Mouse (Mus musculus): Measurements from ENCODE around the gene Robo1. TPM values are rescaled to one million over a fixed set of nuclear protein-coding genes. Genes with fewer than 3 reads are reported as not detected.

Robo1 gene
- polyA plus RNA-seq, 1 experiment from 2014 or later, result 41.4 TPM

- Histone ChIP-seq H3K4me1 (replicated peaks; ENCODE audit: control insufficient read depth, insufficient read depth, low read length) (no peaks in the 10 kb centered on the region), H3K27ac (ENCODE audit: low read depth, low read length) (no peak overlapping the region), H3K9me3 (ENCODE audit: control insufficient read depth, low read length) (no peaks in the 10 kb centered on the region), H3K4me2 (ENCODE audit: low read depth, low read length, severe bottlenecking) (no peak overlapping the region), H3K4me3 (ENCODE audit: low read depth, low read length) (no peak overlapping the region), H3K9ac (ENCODE audit: low read length) (no peak overlapping the region), H3K27me3 (ENCODE audit: control insufficient read depth, insufficient read depth, low read length) (no peaks in the 10 kb centered on the region), H3K36me3 (ENCODE audit: control insufficient read depth, insufficient read depth, low read length) (no peaks in the 10 kb centered on the region)
- DNase-seq (ENCODE audit: low spot score) (no peak), ATAC-seq (replicated peaks; ENCODE audit: low FRiP score) (no peak)
- WGBS, result 80% methylated on average over 3 of the region's 3 CpGs
These were observed 279.4 kb downstream of the Robo1 start for GRCm38 (mm10) chr16:72587376-72588072.

- DNase-seq (ENCODE audit: low spot score) (no peak), ATAC-seq (replicated peaks; ENCODE audit: low FRiP score) (no peak)
- no peaks in the 10 kb centered on the region for H3K9me3 ChIP-seq (ENCODE audit: control insufficient read depth, low read length)
- peaks cover 4% of the 10 kb centered on the region; the same call in 1 of the 2 replicates for H3K27me3 ChIP-seq (ENCODE audit: control insufficient read depth, insufficient read depth, low read length)
- no peak overlapping the region for H3K27ac ChIP-seq (ENCODE audit: low read depth, low read length)
- no peaks in the 10 kb centered on the region for H3K4me1 ChIP-seq (replicated peaks; ENCODE audit: control insufficient read depth, insufficient read depth, low read length)
- H3K4me3 ChIP-seq (ENCODE audit: low read depth, low read length), result no peak overlapping the region
- H3K9ac ChIP-seq (ENCODE audit: low read length), result no peak overlapping the region
- no peaks in the 10 kb centered on the region for H3K36me3 ChIP-seq (ENCODE audit: control insufficient read depth, insufficient read depth, low read length)
- 77% methylated on average over 4 of the region's 4 CpGs for WGBS
- H3K4me2 ChIP-seq (ENCODE audit: low read depth, low read length, severe bottlenecking), result no peak overlapping the region
These were observed 295.5 kb downstream of the Robo1 start for GRCm38 (mm10) chr16:72603487-72604206.

DNA sequence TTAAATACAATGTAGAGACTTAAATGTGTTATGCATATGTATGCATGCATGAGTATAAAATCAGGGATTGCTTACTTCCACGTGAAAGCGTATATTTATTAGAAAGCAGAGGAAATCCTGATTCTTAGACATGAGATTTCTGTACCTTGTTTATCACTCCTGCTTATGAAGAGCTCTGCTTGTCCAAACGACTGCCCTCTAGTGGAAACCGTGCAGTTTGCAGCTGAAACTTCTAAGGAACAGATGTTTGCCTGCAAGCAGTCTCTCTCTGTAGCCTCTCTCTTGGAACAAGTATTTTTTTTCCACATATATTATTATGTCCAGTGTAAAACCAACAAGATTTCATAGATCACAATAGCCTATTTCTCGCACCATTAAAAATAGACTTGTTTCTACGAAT lies 297.0 kb downstream of the Robo1 start:
- no peaks in the 10 kb centered on the region for H3K36me3 ChIP-seq (ENCODE audit: control insufficient read depth, insufficient read depth, low read length)
- WGBS, result 21% methylated on average over 6 of the region's 6 CpGs
- peak; percentile 66; the same call in 1 of the 2 replicates for ATAC-seq (replicated peaks; ENCODE audit: low FRiP score)

GRCm38 (mm10) chr16:72610661-72611112 lies 302.6 kb downstream of the Robo1 start:
- Histone ChIP-seq H3K9ac (ENCODE audit: low read length) (no peak overlapping the region), H3K9me3 (ENCODE audit: control insufficient read depth, low read length) (no peaks in the 10 kb centered on the region), H3K4me2 (ENCODE audit: low read depth, low read length, severe bottlenecking) (no peak overlapping the region), H3K27ac (ENCODE audit: low read depth, low read length) (no peak overlapping the region), H3K27me3 (ENCODE audit: control insufficient read depth, insufficient read depth, low read length) (peaks cover 11% of the 10 kb centered on the region), H3K4me1 (replicated peaks; ENCODE audit: control insufficient read depth, insufficient read depth, low read length) (0 out of 2 replicates have a peak, but pooled peaks cover 1% of the 10 kb centered on the region), H3K4me3 (ENCODE audit: low read depth, low read length) (no peak overlapping the region), H3K36me3 (ENCODE audit: control insufficient read depth, insufficient read depth, low read length) (no peaks in the 10 kb centered on the region)
- 2% methylated on average over 4 of the region's 4 CpGs for WGBS
- DNase-seq (ENCODE audit: low spot score), result peak; percentile 55
- peak; percentile 75 for ATAC-seq (replicated peaks; ENCODE audit: low FRiP score)

More for the DNA sequence above, 297.0 kb downstream of the Robo1 start:
- no peaks in the 10 kb centered on the region for H3K9me3 ChIP-seq (ENCODE audit: control insufficient read depth, low read length)
- DNase-seq (ENCODE audit: low spot score), result peak; percentile 85
- H3K4me3 ChIP-seq (ENCODE audit: low read depth, low read length), result no peak overlapping the region
- no peak overlapping the region for H3K27ac ChIP-seq (ENCODE audit: low read depth, low read length)
- H3K27me3 ChIP-seq (ENCODE audit: control insufficient read depth, insufficient read depth, low read length), result peaks cover 7% of the 10 kb centered on the region
- H3K4me2 ChIP-seq (ENCODE audit: low read depth, low read length, severe bottlenecking), result no peak overlapping the region
- no peak overlapping the region for H3K9ac ChIP-seq (ENCODE audit: low read length)
- no peaks in the 10 kb centered on the region for H3K4me1 ChIP-seq (replicated peaks; ENCODE audit: control insufficient read depth, insufficient read depth, low read length)

- no peak for DNase-seq (ENCODE audit: low spot score)
- Histone ChIP-seq H3K27me3 (ENCODE audit: control insufficient read depth, insufficient read depth, low read length) (peaks cover 4% of the 10 kb centered on the region; the same call in 1 of the 2 replicates), H3K27ac (ENCODE audit: low read depth, low read length) (no peak overlapping the region), H3K4me2 (ENCODE audit: low read depth, low read length, severe bottlenecking) (no peak overlapping the region), H3K9ac (ENCODE audit: low read length) (no peak overlapping the region), H3K4me1 (replicated peaks; ENCODE audit: control insufficient read depth, insufficient read depth, low read length) (0 out of 2 replicates have a peak, but pooled peaks cover 1% of the 10 kb centered on the region), H3K36me3 (ENCODE audit: control insufficient read depth, insufficient read depth, low read length) (no peaks in the 10 kb centered on the region), H3K4me3 (ENCODE audit: low read depth, low read length) (no peak overlapping the region), H3K9me3 (ENCODE audit: control insufficient read depth, low read length) (no peaks in the 10 kb centered on the region)
- 0% methylated on average over 1 of the region's 1 CpGs for WGBS
- no peak for ATAC-seq (replicated peaks; ENCODE audit: low FRiP score)
These were observed 306.8 kb downstream of the Robo1 start for GRCm38 (mm10) chr16:72614898-72615297.

DNA sequence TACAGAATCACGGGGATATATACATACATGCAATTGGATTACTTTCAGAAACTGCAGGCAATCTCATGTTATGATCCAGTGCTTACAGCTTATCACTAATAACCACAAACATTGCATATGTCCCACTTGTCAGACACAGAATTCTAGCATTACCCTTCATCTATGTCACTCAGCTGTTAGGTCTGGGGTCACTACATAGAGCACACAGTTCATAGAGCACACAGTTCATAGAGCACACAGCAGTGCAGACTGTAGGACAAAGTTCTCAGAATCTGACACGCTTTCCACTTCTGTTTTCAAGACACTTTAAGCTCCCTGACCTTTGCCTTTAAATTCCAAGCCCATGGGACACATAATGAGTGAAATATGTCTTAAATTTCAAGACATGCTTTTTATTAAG lies 307.3 kb downstream of the Robo1 start:
- Histone ChIP-seq H3K27ac (ENCODE audit: low read depth, low read length) (no peak overlapping the region), H3K4me1 (replicated peaks; ENCODE audit: control insufficient read depth, insufficient read depth, low read length) (0 out of 2 replicates have a peak, but pooled peaks cover 1% of the 10 kb centered on the region), H3K36me3 (ENCODE audit: control insufficient read depth, insufficient read depth, low read length) (no peaks in the 10 kb centered on the region), H3K4me2 (ENCODE audit: low read depth, low read length, severe bottlenecking) (no peak overlapping the region), H3K9ac (ENCODE audit: low read length) (no peak overlapping the region), H3K9me3 (ENCODE audit: control insufficient read depth, low read length) (no peaks in the 10 kb centered on the region), H3K4me3 (ENCODE audit: low read depth, low read length) (no peak overlapping the region), H3K27me3 (ENCODE audit: control insufficient read depth, insufficient read depth, low read length) (peaks cover 4% of the 10 kb centered on the region; the same call in 1 of the 2 replicates)
- DNase-seq (ENCODE audit: low spot score) (no peak), ATAC-seq (replicated peaks; ENCODE audit: low FRiP score) (no peak)
- WGBS, result 58% methylated on average over 2 of the region's 2 CpGs

DNA sequence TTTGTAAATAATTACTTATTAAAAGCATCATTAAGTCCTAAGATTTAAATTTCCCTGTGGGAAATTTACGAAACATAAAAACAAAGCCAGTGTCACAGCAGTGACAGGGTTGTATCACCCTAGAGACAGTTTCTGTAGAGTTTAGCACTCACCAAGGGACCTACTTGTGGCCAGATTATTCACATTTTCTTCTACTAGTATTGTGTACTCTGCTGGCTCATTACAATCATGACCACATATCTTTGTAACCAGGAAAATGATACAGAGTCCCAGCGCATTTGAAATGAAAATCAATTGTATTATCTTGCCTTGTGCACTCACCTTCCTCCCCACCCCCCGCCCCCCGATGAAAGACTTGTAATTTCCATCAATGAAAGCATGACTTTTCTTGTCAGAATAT lies 314.3 kb downstream of the Robo1 start:
- ATAC-seq (replicated peaks; ENCODE audit: low FRiP score) (no peak), DNase-seq (ENCODE audit: low spot score) (no peak)
- H3K9ac ChIP-seq (ENCODE audit: low read length), result no peak overlapping the region
- no peaks in the 10 kb centered on the region for H3K27me3 ChIP-seq (ENCODE audit: control insufficient read depth, insufficient read depth, low read length)
- whole genome bisulfite sequencing, result 90% methylated on average over 4 of the region's 4 CpGs
- no peaks in the 10 kb centered on the region for H3K4me1 ChIP-seq (replicated peaks; ENCODE audit: control insufficient read depth, insufficient read depth, low read length)
- no peak overlapping the region for H3K27ac ChIP-seq (ENCODE audit: low read depth, low read length)
- no peaks in the 10 kb centered on the region for H3K9me3 ChIP-seq (ENCODE audit: control insufficient read depth, low read length)
- H3K4me2 ChIP-seq (ENCODE audit: low read depth, low read length, severe bottlenecking), result no peak overlapping the region
- no peaks in the 10 kb centered on the region for H3K36me3 ChIP-seq (ENCODE audit: control insufficient read depth, insufficient read depth, low read length)
- H3K4me3 ChIP-seq (ENCODE audit: low read depth, low read length), result no peak overlapping the region

GRCm38 (mm10) chr16:72622868-72623267 lies 314.8 kb downstream of the Robo1 start:
- ATAC-seq (replicated peaks; ENCODE audit: low FRiP score) (no peak), DNase-seq (ENCODE audit: low spot score) (no peak)
- H3K4me3 ChIP-seq (ENCODE audit: low read depth, low read length), result no peak overlapping the region
- no peak overlapping the region for H3K9ac ChIP-seq (ENCODE audit: low read length)
- H3K36me3 ChIP-seq (ENCODE audit: control insufficient read depth, insufficient read depth, low read length), result no peaks in the 10 kb centered on the region
- no peaks in the 10 kb centered on the region for H3K9me3 ChIP-seq (ENCODE audit: control insufficient read depth, low read length)
- H3K27ac ChIP-seq (ENCODE audit: low read depth, low read length), result no peak overlapping the region
- H3K4me1 ChIP-seq (replicated peaks; ENCODE audit: control insufficient read depth, insufficient read depth, low read length), result no peaks in the 10 kb centered on the region
- H3K4me2 ChIP-seq (ENCODE audit: low read depth, low read length, severe bottlenecking), result no peak overlapping the region
- no peaks in the 10 kb centered on the region for H3K27me3 ChIP-seq (ENCODE audit: control insufficient read depth, insufficient read depth, low read length)
- 67% methylated on average over 10 of the region's 10 CpGs for WGBS

Data from forebrain, embryonic 11.5 days (tissue).